Mouse (Mus musculus) skeletal muscle tissue, postnatal 0 days (tissue): Measurements from ENCODE around the gene Tas2r131. TPM values are rescaled to one million over a fixed set of nuclear protein-coding genes. Genes with fewer than 3 reads are reported as not detected.

Experiments
- polyA plus RNA-seq: library from polyadenylated mRNA; unstranded; fragments of >200 nt; fragmentation: Nextera tagmentation; extraction: Ambion mirVana; gene quantifications from 2 replicates; pipeline ENCODE4 v1.2.1, GENCODE M21; 2015

Gene Tas2r131
- polyA plus RNA-seq = not detected in 2 replicates

GRCm38 (mm10) chr6:132957819-132958218, at the start of gene Tas2r131:
Gene Tas2r131 (minus strand): TSS chr6:132957919.

GRCm38 (mm10) chr6:132980865-132981264, 23.1 kb upstream of the Tas2r131 start, which contains the start of gene Tas2r109:
Gene Tas2r109 (minus strand): TSS chr6:132980965.

GRCm38 (mm10) chr6:132950802-132951201, 6.9 kb downstream of the Tas2r131 start, which contains the start of gene Tas2r129:
Gene Tas2r129 (plus strand): TSS chr6:132951102.

GRCm38 (mm10) chr6:132909351-132909750, 48.4 kb downstream of the Tas2r131 start, which contains the start of gene Tas2r125:
Gene Tas2r125 (plus strand): TSS chr6:132909651.

Other genes starting within 250 kb of the Tas2r131 start
- gene Tas2r122, start 246.0 kb downstream of the Tas2r131 start, polyA plus RNA-seq = not detected in 2 replicates
- gene Tas2r115, start 219.9 kb downstream of the Tas2r131 start, polyA plus RNA-seq = not detected in 2 replicates
- not detected in 2 replicates for gene Tas2r124, start 203.2 kb downstream of the Tas2r131 start, polyA plus RNA-seq
- not detected in 2 replicates for gene Tas2r102, start 195.8 kb downstream of the Tas2r131 start, polyA plus RNA-seq
- not detected in 2 replicates for gene Tas2r136, start 179.8 kb downstream of the Tas2r131 start, polyA plus RNA-seq
- not detected in 2 replicates for gene Tas2r117, start 155.1 kb downstream of the Tas2r131 start, polyA plus RNA-seq
- gene Tas2r123, start 110.8 kb downstream of the Tas2r131 start, polyA plus RNA-seq = not detected in 2 replicates
- not detected in 2 replicates for gene Tas2r116, start 102.5 kb downstream of the Tas2r131 start, polyA plus RNA-seq
- gene Tas2r110, start 89.9 kb downstream of the Tas2r131 start, polyA plus RNA-seq = not detected in 2 replicates
- not detected in 2 replicates for gene Tas2r113, start 64.9 kb downstream of the Tas2r131 start, polyA plus RNA-seq
- gene Tas2r125, start 48.3 kb downstream of the Tas2r131 start, polyA plus RNA-seq = not detected in 2 replicates
- not detected in 2 replicates for gene Tas2r129, start 6.8 kb downstream of the Tas2r131 start, polyA plus RNA-seq
- gene Tas2r109, start 23.0 kb upstream of the Tas2r131 start, polyA plus RNA-seq = not detected in 2 replicates
- not detected in 2 replicates for gene Tas2r103, start 79.2 kb upstream of the Tas2r131 start, polyA plus RNA-seq
- not detected in 2 replicates for gene Tas2r140, start 97.9 kb upstream of the Tas2r131 start, polyA plus RNA-seq
- 81.1 and 82.2 TPM in 2 replicates for gene Smim10l1, start 147.0 kb upstream of the Tas2r131 start, polyA plus RNA-seq